Mouse (Mus musculus) embryonic fibroblast, embryonic 13.5 days (primary cell): ENCODE data around the gene Kcnma1.

Experiments used
- CTCF ChIP-seq: IDR thresholded peaks from 2 replicates; pipeline ENCODE4 v1.5.1; 2011; ENCODE audit warnings: mild to moderate bottlenecking, control low read depth, low read length, moderate library complexity, borderline replicate concordance; ENCODE audit not compliant: insufficient read depth
- POLR2A ChIP-seq: IDR thresholded peaks from 2 replicates; pipeline ENCODE4 v1.6.1; 2011; ENCODE audit warnings: low read depth, mild to moderate bottlenecking, control low read depth, low read length, moderate library complexity

- TF ChIP-seq CTCF (no peak), POLR2A (no peak)
Measured at GRCm38 (mm10) chr14:23734200-23734599, 280.1 kb downstream of the Kcnma1 start.
